Mouse (Mus musculus) heart, postnatal 10 days (tissue): ENCODE measurements around the gene Krt7. TPM values are rescaled to one million over a fixed set of nuclear protein-coding genes. Genes with fewer than 3 reads are reported as not detected.

Source experiments
- microRNA-seq, 2 experiments: library from miRNA; unstranded; fragments of <30 nt; microRNA quantifications; one replicate each; pipeline ENCODE4 v1.2.0; 2022
- total RNA-seq, 2 experiments: library from RNA; stranded (reverse); gene quantifications; 2 replicates each; pipeline ENCODE4 v1.2.3; 2021

The Krt7 gene
- total RNA-seq, 2 experiments from 2014 or later, result 3.8 to 4.5 TPM

Small RNA genes within 50 kb of the gene (microRNA-seq; reads per million reads assigned to microRNA genes)
- gene Mir1941, result 0.47 to 2.4 reads per million in 2 experiments

Other genes starting within 250 kb of the Krt7 start
- gene Acvr1b, start 237.0 kb upstream of the Krt7 start, total RNA-seq, result 10 to 100 TPM; 18.7 to 20.9 TPM
- gene Grasp, start 186.9 kb upstream of the Krt7 start, total RNA-seq, result 10 to 100 TPM; 14.9 to 18.0 TPM
- 10 to 100 TPM; 16.8 to 20.4 TPM for gene Nr4a1, start 156.8 kb upstream of the Krt7 start, total RNA-seq
- 10 to 100 TPM; 24.1 to 28.2 TPM for gene Atg101, start 126.8 kb upstream of the Krt7 start, total RNA-seq
- 1 to 10 TPM; 2.3 to 3.6 TPM for gene 6030408B16Rik, start 117.8 kb upstream of the Krt7 start, total RNA-seq
- gene Krt80, start 40.9 kb upstream of the Krt7 start, total RNA-seq, result 1 to 10 TPM; 1.7 to 2.2 TPM
- gene Krt87, start 27.8 kb downstream of the Krt7 start, total RNA-seq, result not detected
- gene Krt88, start 36.7 kb downstream of the Krt7 start, total RNA-seq, result not detected
- not detected for gene Krt81, start 52.7 kb downstream of the Krt7 start, total RNA-seq
- gene Krt86, start 62.4 kb downstream of the Krt7 start, total RNA-seq, result not detected
- not detected for gene Krt83, start 80.5 kb downstream of the Krt7 start, total RNA-seq
- gene Gm49425, start 106.2 kb downstream of the Krt7 start, total RNA-seq, result not detected
- gene Krt84, start 121.8 kb downstream of the Krt7 start, total RNA-seq, result not detected
- gene Krt82, start 139.6 kb downstream of the Krt7 start, total RNA-seq, result not detected
- gene Krt90, start 151.9 kb downstream of the Krt7 start, total RNA-seq, result not detected
- gene Krt75, start 162.9 kb downstream of the Krt7 start, total RNA-seq, result not detected
- not detected for gene Gm5414, start 217.1 kb downstream of the Krt7 start, total RNA-seq
- not detected for gene Gm5478, start 236.3 kb downstream of the Krt7 start, total RNA-seq